Mouse (Mus musculus) heart, postnatal 0 days (tissue): ENCODE results near the gene Rap1gap2.

Source experiments
- CTCF ChIP-seq: IDR thresholded peaks from 2 replicates; pipeline ENCODE4 v1.5.1; 2016; ENCODE audit warnings: antibody characterized with exemption, control low read depth, low read depth
- EP300 ChIP-seq: IDR thresholded peaks from 2 replicates; pipeline ENCODE4 v1.6.1; 2016; ENCODE audit warnings: antibody characterized with exemption, low read depth

- no peak for TF ChIP-seq CTCF
- no peak for TF ChIP-seq EP300
Measured at GRCm38 (mm10) chr11:74458400-74458799, 152.3 kb downstream of the Rap1gap2 start.
